8 mouse cellular contexts compared by ENCODE assay signal in the genomic region with DNA sequence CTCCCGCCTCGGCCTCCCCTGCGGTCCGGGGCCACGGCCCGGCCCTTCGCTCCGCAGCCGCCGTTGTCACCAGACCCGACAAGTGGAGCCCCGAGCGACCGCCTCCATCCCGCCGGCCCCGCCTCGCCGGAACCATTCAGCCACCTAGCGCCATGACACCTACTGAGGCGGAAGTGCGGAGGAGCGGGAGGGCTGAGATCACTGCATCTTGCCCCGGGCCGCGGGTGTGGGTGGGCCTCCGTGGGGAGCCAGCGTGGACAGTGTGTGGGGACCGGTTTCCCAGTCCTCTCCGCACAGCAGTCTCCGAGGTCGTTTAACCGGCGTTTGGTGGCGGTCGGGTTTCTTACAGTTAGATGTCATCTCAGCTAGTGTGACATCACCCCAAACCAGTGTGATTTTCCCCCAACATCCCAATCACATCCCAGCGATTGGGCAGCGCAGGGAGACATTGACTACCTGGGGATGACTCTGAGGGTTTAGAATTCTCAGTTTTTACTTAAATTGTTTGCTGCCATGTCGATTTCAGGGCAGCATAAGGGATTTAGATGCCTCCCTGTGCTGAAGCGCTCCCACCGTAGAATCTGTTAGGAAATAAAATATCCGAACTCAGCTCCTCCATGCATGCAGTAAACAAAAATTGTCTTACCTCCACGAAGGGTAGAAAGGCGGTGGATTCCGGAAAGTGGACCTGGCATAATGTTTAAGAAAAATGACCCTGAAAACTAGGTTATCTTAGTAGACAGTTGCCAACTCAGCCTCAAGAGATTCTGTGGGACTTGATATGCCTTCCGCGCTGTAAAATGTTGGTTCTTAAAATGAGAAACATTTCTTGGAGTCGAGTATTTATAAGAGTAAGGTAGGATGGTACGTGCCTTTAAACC. TPM values are rescaled to one million over a fixed set of nuclear protein-coding genes. Genes with fewer than 3 reads are reported as not detected.
DNase-seq lines count a peak whose midpoint lies in the region; ATAC-seq and TF ChIP-seq lines count a peak whose summit lies in the region.

Gene Hipk1 (minus strand): TSS at position 334 of the 881 bp plus-strand sequence.

- H3K27me3 ChIP-seq in heart, embryonic 11.5 days (ENCODE audit: control insufficient read depth, insufficient read depth, low read length) = no peaks in the 10 kb centered on the region
- H3K27me3 ChIP-seq in kidney, embryonic 16.5 days (ENCODE audit: insufficient read depth, low read length) = no peaks in the 10 kb centered on the region
- no peaks in the 10 kb centered on the region for H3K27me3 ChIP-seq in liver, adult 2 months (ENCODE audit: control insufficient read depth, insufficient read depth, low read length)
- no peaks in the 10 kb centered on the region for H3K27me3 ChIP-seq in myocyte (ENCODE audit: control insufficient read depth, insufficient read depth, insufficient read length)
- no peaks in the 10 kb centered on the region; the same call in 1 of the 2 replicates for H3K27me3 ChIP-seq in splenic B cell, adult 2 months (ENCODE audit: control insufficient read depth, insufficient read depth, low read length, poor library complexity, severe bottlenecking)

- peaks cover 10% of the 10 kb centered on the region; the same call in 1 of the 2 replicates for H3K79me2 ChIP-seq in liver, adult 2 months (ENCODE audit: control insufficient read depth, insufficient read depth, low read length)
- peaks cover 43% of the 10 kb centered on the region for H3K79me2 ChIP-seq in myocyte (ENCODE audit: control insufficient read depth, insufficient read depth)

- no peak for TF ChIP-seq CTCF in bone marrow macrophage, adult 2 months (IDR thresholded peaks at IDR 0.05; ENCODE audit: low read depth, low read length)
- TF ChIP-seq CTCF in embryonic fibroblast, embryonic 13.5 days (IDR thresholded peaks at IDR 0.05; ENCODE audit: borderline replicate concordance, insufficient read depth, low read length) = no peak
- TF ChIP-seq CTCF in liver, adult 2 months (IDR thresholded peaks at IDR 0.05; ENCODE audit: low read depth, low read length) = no peak

- peak; percentile 94 for ATAC-seq in heart, embryonic 11.5 days (replicated peaks; ENCODE audit: insufficient number of reproducible peaks, low FRiP score, low TSS enrichment)
- peak; percentile 97 for ATAC-seq in kidney, embryonic 16.5 days (ENCODE audit: low FRiP score, low TSS enrichment)

- peak within 1 kb of the TSS; percentile 95 for H3K9ac ChIP-seq in heart, embryonic 11.5 days (ENCODE audit: low read depth, low read length)
- peak within 1 kb of the TSS; percentile 92 for H3K9ac ChIP-seq in kidney, embryonic 16.5 days (replicated peaks; ENCODE audit: low read length)
- peak within 1 kb of the TSS; percentile 98 for H3K9ac ChIP-seq in liver, adult 2 months (ENCODE audit: low read depth, low read length)

- H3ac ChIP-seq in myocyte (ENCODE audit: control insufficient read depth, insufficient read length) = peak within 1 kb of the TSS; percentile 79

- peak within 1 kb of the TSS; percentile 69 for H3K27ac ChIP-seq in bone marrow macrophage, adult 2 months (ENCODE audit: insufficient read depth, low read depth, low read length)
- H3K27ac ChIP-seq in embryonic fibroblast, embryonic 13.5 days (ENCODE audit: insufficient read depth, low read length) = peak within 1 kb of the TSS; percentile 48
- H3K27ac ChIP-seq in heart, embryonic 11.5 days (ENCODE audit: low read depth, low read length) = peak within 1 kb of the TSS; percentile 90
- H3K27ac ChIP-seq in kidney, embryonic 16.5 days (ENCODE audit: low read length) = peak within 1 kb of the TSS; percentile 61
- H3K27ac ChIP-seq in liver, adult 2 months (replicated peaks; ENCODE audit: insufficient read depth, low read depth, low read length) = peak within 1 kb of the TSS; percentile 80

- DNase-seq in A20 (ENCODE audit: low read depth, low spot score) = peak; percentile 93
- DNase-seq in liver, adult 2 months (ENCODE audit: extremely low read depth, low read depth, low spot score) = peak; percentile 75
- peak; percentile 94 for DNase-seq in splenic B cell, adult 2 months (ENCODE audit: low read depth, low spot score)

- peak within 1 kb of the TSS; percentile 90 for H3K4me2 ChIP-seq in heart, embryonic 11.5 days
- H3K4me2 ChIP-seq in kidney, embryonic 16.5 days (replicated peaks; ENCODE audit: low read depth, low read length) = peak within 1 kb of the TSS; percentile 75
- peak within 1 kb of the TSS; percentile 81 for H3K4me2 ChIP-seq in myocyte (ENCODE audit: low read depth)

- no peaks in the 10 kb centered on the region for H3K36me3 ChIP-seq in heart, embryonic 11.5 days (ENCODE audit: control insufficient read depth, insufficient read depth, low read length)
- no peaks in the 10 kb centered on the region for H3K36me3 ChIP-seq in kidney, embryonic 16.5 days (ENCODE audit: insufficient read depth, low read length)
- H3K36me3 ChIP-seq in liver, adult 2 months (ENCODE audit: control insufficient read depth, insufficient read depth, low read length) = no peaks in the 10 kb centered on the region
- H3K36me3 ChIP-seq in myocyte (ENCODE audit: control insufficient read depth, insufficient read depth) = no peaks in the 10 kb centered on the region
- no peaks in the 10 kb centered on the region for H3K36me3 ChIP-seq in splenic B cell, adult 2 months (ENCODE audit: control insufficient read depth, insufficient read depth, low read length, poor library complexity, severe bottlenecking)

- peaks cover 37% of the 10 kb centered on the region for H3K4me1 ChIP-seq in bone marrow macrophage, adult 2 months (ENCODE audit: control insufficient read depth, insufficient read depth, low read length)
- peaks cover 4% of the 10 kb centered on the region; the same call in 1 of the 2 replicates for H3K4me1 ChIP-seq in embryonic fibroblast, embryonic 13.5 days (ENCODE audit: control insufficient read depth, insufficient read depth, low read length)
- peaks cover 9% of the 10 kb centered on the region; the same call in 1 of the 2 replicates for H3K4me1 ChIP-seq in heart, embryonic 11.5 days (ENCODE audit: control insufficient read depth, insufficient read depth, low read length)
- H3K4me1 ChIP-seq in kidney, embryonic 16.5 days (ENCODE audit: insufficient read depth, low read length) = peaks cover 22% of the 10 kb centered on the region
- H3K4me1 ChIP-seq in liver, adult 2 months (ENCODE audit: control insufficient read depth, insufficient read depth, low read length) = peaks cover 20% of the 10 kb centered on the region

- no peak for TF ChIP-seq POLR2A in bone marrow macrophage, adult 2 months (IDR thresholded peaks at IDR 0.05; ENCODE audit: borderline replicate concordance, low read depth, low read length)
- TF ChIP-seq POLR2A in embryonic fibroblast, embryonic 13.5 days (IDR thresholded peaks at IDR 0.05; ENCODE audit: low read depth, low read length) = peak; percentile 87
- peak; percentile 84 for TF ChIP-seq POLR2A in liver, adult 2 months (IDR thresholded peaks at IDR 0.05; ENCODE audit: extremely low read depth, insufficient read depth, low read length)
- peak; percentile 88 for TF ChIP-seq POLR2A in myocyte (IDR thresholded peaks at IDR 0.05; ENCODE audit: insufficient read length, low read depth)

- peak within 1 kb of the TSS; percentile 94 for H3K4me3 ChIP-seq in bone marrow macrophage, adult 2 months (ENCODE audit: insufficient read depth, low read length)
- H3K4me3 ChIP-seq in embryonic fibroblast, embryonic 13.5 days (ENCODE audit: insufficient read depth, low read length) = peak within 1 kb of the TSS; percentile 68
- peak within 1 kb of the TSS; percentile 96 for H3K4me3 ChIP-seq in heart, embryonic 11.5 days (ENCODE audit: low read depth, low read length)
- H3K4me3 ChIP-seq in kidney, embryonic 16.5 days (ENCODE audit: low read length) = peak within 1 kb of the TSS; percentile 59
- peak within 1 kb of the TSS; percentile 99 for H3K4me3 ChIP-seq in liver, adult 2 months (ENCODE audit: insufficient read depth, low read depth, low read length)
- peak within 1 kb of the TSS; percentile 65 for H3K4me3 ChIP-seq in myocyte

- WGBS in heart, embryonic 11.5 days (ENCODE audit: insufficient replicate concordance) = 10% methylated on average over 40 of the region's 49 CpGs
- WGBS in kidney, embryonic 16.5 days = 11% methylated on average over 40 of the region's 49 CpGs
- 8% methylated on average over 49 of the region's 49 CpGs for WGBS in liver, adult 2 months

- no peaks in the 10 kb centered on the region for H3K9me3 ChIP-seq in heart, embryonic 11.5 days (replicated peaks; ENCODE audit: control insufficient read depth, low read length)
- H3K9me3 ChIP-seq in kidney, embryonic 16.5 days (ENCODE audit: low read length) = no peaks in the 10 kb centered on the region

TF ChIP-seq in myocyte, 11 proteins besides CTCF, POLR2A, EP300 and RAD21:
- no peak for TF ChIP-seq SRF (IDR thresholded peaks at IDR 0.05; ENCODE audit: control insufficient read depth, insufficient read length, low read depth)
- no peak for TF ChIP-seq TCF12 (IDR thresholded peaks at IDR 0.05; ENCODE audit: insufficient read depth, poor library complexity, severe bottlenecking)
- TF ChIP-seq POLR2AphosphoS2 (IDR thresholded peaks at IDR 0.05; ENCODE audit: insufficient read length, low read depth) = peak; percentile 90
- TF ChIP-seq MYOG (IDR thresholded peaks at IDR 0.05; ENCODE audit: control insufficient read depth in 1 of 3, insufficient read depth in 1 of 3, insufficient read length in 2 of 3, low read depth in 2 of 3) = peak in 1 of 3 experiments; percentile 33
- TF ChIP-seq CEBPB (IDR thresholded peaks at IDR 0.05; ENCODE audit: insufficient read depth, poor library complexity, severe bottlenecking) = no peak

RNA-seq across cellular contexts. Expression of gene Hipk1, which starts in this region (rescaled TPM):
- polyA plus RNA-seq in bone marrow macrophage, adult 2 months (2012; ENCODE audit: insufficient read depth, insufficient read length, missing spikeins) = 63.3 and 82.6 TPM in 2 replicates
- polyA plus RNA-seq in embryonic fibroblast, embryonic 13.5 days (2011; ENCODE audit: insufficient read length, low read depth, missing spikeins) = 53.1 and 56.2 TPM in 2 replicates
- polyA plus RNA-seq in heart, embryonic 11.5 days (2014; fragmentation: Nextera tagmentation; extraction: Ambion mirVana) = 12.2 and 12.7 TPM in 2 replicates
- polyA plus RNA-seq in kidney, embryonic 16.5 days (2015; fragmentation: Nextera tagmentation; extraction: Ambion mirVana) = 10.3 and 11.3 TPM in 2 replicates
- total RNA-seq in liver, adult 2 months (2014; rRNA removed) = 29.2 and 32.4 TPM in 2 replicates
- polyA plus RNA-seq in liver, adult 2 months (2012; rRNA removed) = 34.0 and 35.2 TPM in 2 replicates
- polyA plus RNA-seq in myocyte (2012; fragmentation: generic; extraction: Trizol) = 16.7 TPM

Comparison
In these comparisons a context has a peak if more than half of its experiments do, and no peak if none do; other contexts are left out.
1. Peak in every context shown above with its lines: DNase-seq, ATAC-seq, H3K4me3 ChIP-seq and H3K27ac ChIP-seq.